Mouse (Mus musculus): ENCODE measurements around the gene Sned1.

GRCm38 (mm10) chr1:93211019-93211418 is 24.6 kb upstream of the Sned1 start:
- TF ChIP-seq CTCF (IDR thresholded peaks at IDR 0.05; ENCODE audit: low read depth): no peak
- no peak for TF ChIP-seq EP300 (IDR thresholded peaks at IDR 0.05; ENCODE audit: low read depth)

Data from liver, embryonic 14.5 days (tissue).